Mouse (Mus musculus) left cerebral cortex, adult 8-10 months (tissue): ENCODE measurements around the gene Bak1. TPM values are rescaled to one million over a fixed set of nuclear protein-coding genes. Genes with fewer than 3 reads are reported as not detected.

ENCODE experiments used
- DNase-seq, 2 experiments: peaks; one replicate each; pipeline ENCODE4 v3.0.0; 2022; ENCODE audit warnings: low spot score in 2 of 2
- total RNA-seq, 4 experiments: library from RNA; stranded (reverse); gene quantifications; 2 replicates each; pipeline ENCODE4 v1.2.4; 2022

Gene Bak1
- total RNA-seq, 4 experiments from 2014 or later = 12.8 to 17.7 (median 14.5) TPM

DNA sequence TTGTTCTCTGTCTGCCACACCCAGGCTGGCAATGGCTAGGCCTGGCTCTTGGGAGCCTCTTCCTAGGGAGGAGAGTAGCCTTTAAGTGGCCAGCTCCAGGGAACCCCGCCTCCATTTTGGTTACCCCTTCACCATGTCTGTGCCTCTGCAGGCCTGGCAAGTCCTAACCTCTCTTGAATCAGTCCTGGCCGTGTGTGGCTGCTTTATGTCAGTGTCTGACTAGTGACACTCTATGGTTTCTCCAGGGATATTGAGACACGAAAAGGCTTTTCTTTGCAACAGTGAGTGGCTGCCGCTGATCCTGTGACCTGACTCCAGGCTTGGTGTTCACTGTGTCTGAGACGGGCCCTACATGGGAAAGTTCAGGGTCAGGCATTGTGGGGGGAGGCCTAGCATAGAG lies 22.0 kb upstream of the Bak1 start:
- DNase-seq = no peak

DNA sequence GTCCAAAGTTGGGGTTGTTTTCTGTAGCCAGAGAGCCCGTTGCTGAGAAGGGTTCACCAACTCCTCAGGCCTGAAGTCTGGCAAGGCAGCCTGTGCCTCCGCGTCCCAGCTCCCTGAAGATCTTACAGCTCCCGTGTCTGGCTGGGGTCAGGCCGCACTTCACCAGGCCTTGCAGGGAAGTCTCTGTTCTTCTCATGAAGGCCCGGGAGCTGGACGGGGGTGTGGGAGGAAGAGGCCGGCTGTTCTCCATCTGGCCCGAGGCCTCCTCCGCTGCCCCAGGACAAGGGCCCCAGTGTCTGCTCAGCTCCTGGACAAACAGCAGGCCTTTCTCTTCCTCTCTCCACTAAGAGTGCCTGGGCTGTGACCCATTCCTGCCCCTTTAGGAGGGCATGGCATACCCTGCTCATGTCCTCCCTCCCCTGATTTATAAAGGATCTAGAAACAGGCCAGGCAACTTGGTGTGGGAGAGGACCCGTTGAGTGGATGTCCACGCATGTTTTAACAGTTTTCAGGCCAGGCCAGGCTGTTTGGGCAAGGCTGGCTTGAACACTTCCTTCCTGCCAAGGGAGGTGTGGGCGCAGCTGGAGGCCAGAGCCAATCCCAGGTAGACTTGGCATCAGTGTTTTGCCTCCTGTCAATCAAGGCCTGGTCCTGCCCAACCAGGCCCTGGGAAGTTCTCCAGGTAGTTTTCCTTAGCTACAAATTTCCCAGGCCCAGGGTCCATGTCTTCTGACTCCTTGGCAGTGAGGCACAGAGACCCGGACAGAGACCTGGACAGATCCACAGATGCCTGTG lies 19.8 kb upstream of the Bak1 start:
- DNase-seq = no peak

DNA sequence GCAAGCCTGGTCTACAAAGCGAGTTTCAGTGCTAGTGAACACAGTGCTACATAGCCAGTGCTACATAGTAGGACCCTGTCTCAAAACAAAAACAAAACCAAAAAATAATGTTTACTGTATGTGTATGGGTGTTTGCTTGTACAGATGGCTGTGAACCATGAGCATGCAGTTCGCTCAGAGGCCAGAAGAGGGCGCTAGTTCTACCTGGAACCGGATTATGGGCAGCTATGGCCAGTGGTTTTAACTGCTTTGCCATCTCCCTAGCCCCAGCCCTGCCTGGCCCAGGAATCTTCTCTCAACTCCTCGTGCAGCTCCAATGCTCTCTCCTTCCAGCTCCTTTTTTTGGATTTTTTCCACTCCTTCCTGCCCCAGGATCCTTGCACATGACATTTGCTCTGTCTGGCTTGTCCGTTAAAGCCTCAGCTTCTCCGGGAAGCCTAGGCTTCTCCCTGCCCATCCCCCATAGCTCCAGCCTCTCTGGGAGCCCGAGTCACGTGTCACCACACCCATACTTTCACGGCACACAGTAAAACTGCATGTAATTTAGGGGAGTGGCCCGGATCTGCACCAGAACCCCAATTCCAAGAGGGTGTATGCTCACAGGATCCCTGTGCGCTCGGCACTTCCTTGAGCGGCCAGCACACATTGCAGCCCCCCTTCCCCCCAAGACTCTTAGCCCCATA lies 19.1 kb upstream of the Bak1 start:
- DNase-seq = no peak

DNA sequence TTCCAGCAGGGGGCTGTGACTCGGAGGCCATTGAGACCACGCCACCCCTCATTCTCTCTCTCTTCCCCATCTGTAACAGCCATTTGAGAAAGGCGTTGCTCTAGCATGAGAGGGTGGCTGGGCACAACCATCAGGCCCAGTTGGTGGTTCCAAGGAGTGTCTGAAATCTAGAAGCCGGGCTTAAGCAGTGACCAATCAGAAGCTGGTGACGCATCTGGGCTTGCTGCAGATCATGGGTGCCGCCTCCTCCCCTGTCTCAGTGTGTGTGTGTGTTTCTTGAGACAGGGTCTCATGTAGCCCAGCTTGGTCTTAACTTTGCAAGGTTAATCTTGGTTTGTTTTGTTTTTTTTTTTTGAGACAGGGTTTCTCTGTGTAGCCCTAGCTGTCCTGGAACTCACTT lies 16.4 kb upstream of the Bak1 start:
- no peak for DNase-seq

DNA sequence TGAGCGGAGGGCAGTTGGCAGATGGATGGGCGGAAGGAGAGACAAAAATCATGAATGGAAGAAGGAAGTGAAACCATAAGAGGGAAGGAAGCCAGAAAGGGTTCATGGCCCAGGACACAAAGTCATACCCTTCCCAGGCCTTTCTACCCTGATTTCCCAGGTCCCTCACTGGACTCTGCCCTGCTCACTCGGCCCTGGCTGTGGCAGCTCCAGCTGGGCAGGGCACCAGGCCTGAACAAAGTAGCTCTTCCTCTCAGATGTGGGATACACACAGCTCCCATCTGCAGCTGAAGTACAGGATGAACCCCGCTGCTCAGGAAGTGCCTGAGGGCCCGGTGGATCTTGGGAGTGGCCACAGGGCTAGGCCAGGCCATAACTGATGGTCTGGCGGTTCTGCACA lies 14.0 kb upstream of the Bak1 start:
- DNase-seq = no peak

DNA sequence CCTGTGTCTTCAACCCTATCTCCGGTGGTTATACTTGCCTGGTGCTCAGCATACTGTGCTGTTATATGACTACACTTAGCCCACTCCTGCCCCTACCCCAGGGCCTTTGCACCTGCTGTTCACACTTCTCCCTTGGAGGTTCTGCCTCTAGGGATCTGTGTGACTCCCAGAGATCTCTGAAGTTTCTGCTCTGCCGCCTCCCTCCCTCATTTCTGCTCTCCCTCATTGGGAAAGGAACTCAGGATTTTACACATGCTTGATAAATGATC lies 12.9 kb upstream of the Bak1 start:
- no peak for DNase-seq

DNA sequence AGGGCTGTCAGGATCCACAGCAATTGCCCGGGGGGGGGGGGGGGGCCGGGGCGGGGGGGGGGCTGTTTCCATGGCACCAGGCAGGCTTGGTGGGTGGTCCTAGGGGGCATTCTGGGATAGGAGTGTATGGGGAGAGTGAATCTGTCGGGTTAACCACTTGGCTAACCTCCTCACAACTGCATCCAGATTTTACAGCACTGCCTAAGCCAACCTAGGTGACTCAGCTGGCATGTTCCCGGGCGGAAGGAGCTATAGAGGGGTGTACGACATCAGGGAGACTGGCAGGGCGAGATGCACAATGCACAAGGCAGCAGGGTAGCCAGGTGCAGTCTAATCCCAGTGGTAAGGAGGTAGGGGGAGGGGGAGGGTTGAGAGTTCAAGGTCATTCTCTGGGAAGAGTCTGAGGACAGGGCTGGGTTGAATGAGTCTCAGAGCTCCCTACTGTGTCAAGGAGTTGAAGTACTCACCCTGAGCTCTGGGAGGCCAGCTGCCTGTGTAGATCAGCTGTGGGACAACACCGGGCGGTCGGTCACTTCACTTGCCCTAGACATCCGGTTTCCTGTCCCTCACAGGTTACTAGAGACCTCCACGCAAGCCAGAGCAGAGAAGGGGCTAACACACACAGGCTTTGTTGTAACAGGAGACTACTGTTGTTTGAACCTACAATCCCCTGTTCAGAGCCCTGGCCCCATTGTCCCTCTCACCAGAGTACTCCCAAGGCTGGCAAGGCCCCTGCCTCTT lies 12.4 kb upstream of the Bak1 start:
- no peak for DNase-seq

DNA sequence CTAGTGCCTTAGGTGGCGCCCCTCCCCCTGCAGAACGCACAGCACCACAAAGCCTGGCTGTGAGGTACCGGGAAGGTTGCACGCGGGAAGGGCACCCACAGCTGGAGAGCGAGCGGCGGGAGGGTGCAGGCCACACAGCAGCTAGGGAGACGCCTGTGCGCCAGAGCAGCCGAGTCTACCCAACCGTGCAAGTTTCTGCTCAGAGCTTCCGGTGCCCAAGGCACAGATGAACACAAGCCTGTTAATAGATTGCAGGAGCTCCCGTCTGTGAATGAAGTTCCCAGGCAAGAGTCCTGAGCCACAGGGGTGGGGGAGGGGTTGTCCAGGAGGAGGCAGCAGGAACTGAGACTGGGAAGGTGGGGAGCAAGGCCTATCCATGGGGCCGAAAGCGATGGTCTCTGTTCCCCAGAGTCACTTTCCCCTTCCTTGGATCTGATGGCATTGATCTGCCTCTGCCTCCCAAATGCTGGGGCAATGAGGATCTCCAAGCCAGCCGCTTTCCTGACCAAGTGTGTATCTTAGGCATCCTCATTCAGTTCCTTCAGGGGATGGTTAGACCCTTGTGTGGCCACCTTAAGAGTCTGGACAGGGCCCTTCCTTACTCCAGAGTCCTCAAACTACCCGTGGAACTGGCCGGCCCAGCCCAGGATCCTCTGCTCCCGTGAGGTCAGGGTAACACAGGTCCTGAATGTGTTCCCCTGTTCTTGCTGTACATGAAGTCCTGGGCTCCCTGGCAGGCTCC lies 11.7 kb upstream of the Bak1 start:
- no peak for DNase-seq

DNA sequence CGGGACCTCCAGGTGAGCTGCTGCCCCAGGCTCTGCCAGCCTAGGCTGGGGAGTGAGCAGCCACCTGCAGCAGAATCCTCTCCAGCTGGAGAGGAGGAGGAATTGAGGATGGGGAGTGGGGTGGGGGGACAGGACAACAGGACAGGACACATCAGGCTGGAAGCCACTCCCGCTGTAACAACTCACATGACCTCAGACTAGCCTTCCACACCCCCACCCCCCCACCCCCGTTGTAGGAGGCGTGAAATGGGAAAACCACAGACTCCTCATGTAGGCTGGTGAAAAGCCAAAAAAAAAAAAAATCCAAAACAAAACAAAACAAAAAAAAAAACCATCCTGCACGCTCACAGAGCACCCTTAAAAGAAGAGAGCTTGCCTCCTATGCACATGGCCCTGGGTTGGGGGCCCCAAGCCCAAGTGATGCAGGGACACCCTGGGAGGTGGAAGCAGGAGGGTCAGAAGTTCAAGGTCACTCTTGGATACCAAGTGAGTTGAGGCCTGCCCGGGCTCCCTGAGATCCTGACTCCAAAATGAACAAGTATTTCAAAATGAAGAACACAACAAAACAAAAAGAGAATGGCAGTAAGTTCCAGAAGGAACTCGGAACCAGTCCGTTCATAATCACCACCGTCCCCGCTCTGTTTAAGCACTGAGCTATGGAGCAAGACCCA lies 10.8 kb upstream of the Bak1 start:
- DNase-seq = no peak

DNA sequence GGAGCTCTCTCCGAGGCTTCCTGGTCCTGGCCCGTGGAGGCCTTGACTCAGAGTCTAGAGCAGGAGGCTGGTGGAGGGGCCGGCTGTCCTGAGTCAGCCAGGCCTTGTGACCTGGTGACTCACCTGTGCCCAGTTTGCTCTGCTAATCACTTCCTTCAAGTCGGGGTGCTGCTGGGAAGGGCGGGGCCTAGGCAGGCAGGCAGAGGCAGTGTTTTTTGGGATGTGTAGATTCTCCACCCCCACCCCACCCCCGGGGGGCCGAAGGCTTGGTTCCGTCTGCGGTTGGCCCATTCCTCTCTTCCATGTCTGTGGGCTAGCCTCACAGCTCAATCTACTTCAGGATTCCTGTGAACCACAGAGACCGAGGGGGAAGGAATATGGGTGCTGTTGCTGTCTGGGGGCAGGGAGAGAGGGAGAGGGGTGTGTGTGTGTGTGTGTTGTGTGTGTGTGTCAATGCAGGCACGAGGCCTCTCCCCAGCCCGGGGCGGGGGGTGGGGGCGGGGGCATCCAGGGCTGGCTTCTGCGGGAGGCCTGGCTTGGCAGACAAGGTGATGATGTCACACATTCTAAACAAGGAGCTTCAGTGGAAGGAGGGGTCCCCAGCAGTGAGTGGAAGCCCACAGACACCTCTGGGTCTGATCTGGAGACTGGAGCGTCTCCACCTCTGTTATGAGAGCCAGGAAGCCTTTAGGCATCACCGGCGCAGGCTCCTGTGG lies 9.7 kb upstream of the Bak1 start:
- DNase-seq = no peak

DNA sequence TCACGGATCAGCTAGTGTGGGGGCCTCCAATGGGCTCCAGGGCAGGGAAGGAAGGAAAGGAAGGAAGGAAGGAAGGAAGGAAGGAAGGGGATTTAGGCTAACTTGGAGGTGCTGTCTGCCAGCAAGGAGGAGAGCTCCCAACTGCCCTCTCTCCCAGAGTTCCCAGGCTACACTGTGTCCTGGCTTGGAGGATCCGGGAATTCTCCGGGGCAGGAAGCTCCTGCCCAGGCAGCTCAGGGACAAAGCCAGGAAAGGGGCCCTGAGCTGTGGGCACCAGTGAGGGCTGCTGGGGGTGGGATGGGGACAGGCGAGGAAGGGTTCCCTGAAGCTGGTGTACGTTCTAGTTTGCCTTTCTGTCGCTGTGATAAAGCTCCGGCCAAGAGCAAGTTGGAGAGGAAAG lies 7.7 kb upstream of the Bak1 start:
- no peak for DNase-seq

DNA sequence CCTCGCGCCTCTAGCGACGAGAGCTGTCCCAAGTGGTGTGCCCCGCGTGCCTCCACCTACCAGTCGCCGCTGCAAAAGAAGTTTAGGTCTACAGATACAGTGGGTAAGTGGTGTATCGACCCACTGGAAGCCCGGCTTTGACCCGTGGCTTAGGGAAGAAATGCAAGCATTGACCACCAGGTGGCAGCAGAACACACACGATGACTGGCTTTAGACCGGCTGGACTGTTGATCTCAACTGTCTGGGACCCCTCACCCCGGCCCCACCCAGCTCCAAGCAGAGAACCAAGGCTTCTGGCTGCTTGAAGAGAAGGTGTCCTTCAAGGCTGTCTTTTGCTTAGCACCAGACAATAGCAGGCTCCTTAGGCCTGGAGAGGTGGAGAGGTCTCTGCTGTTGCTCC lies 4.1 kb upstream of the Bak1 start:
- DNase-seq = peak in 1 of 2 experiments; percentile 74

DNA sequence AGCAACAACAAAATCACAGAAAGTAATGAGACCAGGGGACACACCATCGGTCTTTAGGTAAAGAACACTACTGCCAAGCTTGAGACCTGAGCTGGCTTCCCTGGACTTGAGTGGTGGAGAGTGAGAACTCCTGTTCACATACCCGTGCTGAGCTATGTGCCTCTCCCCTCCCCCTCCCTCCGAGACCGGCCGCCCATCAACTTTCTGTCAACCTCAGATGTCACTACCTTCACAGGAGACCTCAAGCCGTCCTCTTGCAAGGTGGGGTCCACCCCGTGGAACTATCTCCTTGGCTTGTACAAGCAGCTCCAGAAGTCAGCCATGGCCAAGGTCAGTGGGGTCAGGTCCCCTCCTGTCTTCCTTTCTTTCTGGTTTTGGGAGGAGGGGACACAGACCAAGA lies 3.5 kb upstream of the Bak1 start:
- DNase-seq = no peak

DNA sequence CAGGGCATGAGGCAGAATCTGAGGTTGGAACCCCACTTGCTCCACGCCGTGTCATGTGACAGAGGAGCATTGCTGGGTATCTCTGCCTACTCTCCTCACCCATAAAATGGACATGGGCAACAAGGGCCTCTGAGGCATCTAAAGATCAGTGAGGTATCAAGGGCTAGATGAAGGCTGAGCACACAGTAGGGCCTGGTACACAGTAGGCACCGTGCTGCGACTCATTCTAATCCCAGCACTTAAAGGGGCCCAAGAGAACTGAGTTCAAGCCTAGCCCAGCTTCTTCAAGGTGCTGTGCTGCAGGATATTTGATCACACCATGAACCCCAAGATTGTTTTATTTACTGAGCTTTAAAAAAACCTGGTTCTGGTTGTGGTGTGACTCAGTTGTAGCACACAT lies 2.1 kb upstream of the Bak1 start:
- DNase-seq = no peak

DNA sequence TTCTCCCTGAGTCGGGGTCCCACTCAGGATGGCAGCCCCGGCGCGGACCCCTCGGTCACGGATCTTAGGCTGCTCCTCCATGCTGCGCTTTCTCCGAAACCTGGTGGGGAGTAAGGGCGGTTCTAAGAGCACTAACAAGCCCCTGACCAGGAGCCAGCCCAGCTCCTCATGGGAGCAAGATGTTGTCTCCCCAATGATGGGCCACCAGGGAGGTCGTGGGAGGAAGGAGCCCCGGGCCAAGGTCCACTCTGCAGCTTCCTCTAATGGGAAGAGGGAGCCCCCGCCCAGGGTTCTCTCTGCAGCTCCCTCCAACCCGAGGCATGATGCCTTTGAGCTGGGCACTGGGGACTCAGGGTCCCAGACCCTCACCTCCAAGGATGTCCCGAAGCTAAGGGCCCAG lies 622 bp upstream of the Bak1 start:
- no peak for DNase-seq

DNA sequence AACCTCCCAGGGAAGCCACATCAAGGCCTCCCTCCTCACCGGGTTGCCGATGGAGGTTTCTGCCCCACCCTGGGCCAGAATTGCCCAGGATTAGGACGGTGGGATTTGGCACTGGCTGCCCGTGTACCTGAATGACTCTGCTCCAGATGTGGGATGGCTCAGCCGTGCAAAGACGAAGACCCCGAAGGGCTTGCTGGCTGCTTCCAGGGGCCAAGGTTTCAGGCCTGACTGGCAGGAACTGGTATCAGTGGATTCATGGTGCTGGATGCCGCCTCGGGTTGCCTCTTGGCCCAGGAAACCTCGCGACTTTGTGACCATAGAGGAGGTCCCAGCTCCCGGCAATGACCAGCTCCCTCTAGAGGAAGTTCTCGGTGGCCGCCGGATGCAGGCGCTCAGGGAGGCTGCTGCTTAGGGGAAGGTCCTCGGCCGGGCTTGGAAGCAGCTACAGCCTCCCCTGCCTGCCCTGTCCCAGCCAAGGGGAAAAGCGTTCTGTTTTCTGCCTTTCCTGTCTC lies 469 bp downstream of the Bak1 start:
- peak; percentile 76 to 78 for DNase-seq

DNA sequence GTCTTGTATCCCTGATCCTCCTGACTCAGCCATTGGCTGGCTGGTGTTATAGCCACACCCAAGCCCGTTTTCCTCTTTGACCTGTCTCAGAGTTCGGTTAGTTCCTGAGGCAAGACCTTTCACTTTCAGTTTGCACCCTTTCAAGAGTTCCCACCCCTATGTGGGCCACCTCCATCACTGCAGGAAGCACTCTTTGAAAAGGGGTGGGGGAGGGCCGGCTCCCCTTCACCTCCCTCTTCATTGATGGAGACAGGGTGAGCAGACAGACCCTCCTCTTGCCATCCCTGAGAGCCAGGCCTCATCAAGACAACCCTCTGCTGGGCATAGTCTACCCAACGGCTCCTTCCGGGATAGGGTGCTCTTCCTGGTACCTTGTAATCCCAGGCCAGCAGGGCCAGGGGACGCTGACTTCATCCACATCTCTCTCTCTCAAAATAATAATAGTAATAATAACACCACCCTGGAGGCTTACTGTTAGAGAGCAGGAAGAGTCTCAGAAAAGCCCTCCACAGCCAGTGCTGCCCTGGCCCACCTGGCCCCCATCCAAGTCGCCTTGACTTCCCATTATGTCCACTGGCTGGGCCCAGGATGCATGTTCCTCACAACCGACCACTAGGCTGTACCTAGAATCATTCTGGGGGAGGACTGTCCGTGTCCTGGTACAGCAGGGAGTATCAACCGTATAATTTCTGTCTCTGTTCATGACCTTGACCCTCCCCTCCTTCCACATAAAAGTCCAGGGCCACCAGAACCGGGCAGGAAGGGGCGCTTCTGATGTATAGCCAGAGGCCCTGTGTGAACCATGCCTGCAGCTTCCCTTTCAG lies 1.1 kb downstream of the Bak1 start:
- DNase-seq = no peak

DNA sequence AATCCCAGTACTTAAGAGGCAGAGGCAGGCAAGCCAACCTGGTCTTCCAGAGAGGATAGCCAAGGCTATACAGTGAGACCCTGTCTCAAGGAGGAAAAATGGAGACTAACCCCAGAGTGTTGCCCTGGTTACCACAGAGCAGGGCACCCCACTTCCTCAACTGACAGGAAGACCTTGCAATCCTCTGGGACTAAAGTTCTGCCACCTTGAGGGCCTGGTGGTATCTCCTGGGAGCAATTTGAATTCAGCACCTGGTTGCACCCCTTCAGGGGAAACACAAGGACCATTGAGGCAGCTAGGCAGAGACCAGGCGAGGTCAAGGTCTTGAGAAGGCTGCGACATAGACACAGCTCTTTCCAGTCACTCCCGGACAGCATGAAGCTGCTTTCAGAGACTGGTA lies 2.9 kb downstream of the Bak1 start:
- DNase-seq = no peak

DNA sequence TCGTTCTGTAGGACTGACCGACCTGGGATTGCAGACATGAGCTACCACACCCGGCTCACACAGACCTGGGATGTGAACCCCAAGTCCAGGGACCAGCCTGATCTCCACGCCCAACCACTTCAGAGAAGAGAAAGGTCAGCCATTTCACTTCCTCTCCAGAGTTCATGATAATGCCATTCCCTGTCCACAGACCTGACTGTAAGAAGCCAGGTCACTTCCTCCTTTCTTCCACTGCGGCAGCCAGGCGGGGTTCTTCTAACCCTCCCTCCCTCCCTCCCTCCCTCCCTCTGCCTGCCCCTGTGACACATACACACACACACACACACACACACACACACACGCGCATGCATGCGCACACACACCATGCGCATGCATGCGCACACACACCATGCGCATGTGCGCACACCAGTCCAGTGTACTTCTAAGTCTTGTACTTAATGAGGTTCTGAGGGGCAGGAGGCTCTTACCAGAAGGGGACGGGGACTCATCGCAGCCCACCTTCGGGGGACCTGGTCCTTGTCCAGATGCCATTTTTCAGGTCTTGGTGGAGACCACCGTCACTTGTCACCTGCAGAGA lies 3.4 kb downstream of the Bak1 start:
- DNase-seq = no peak
